In genomic region chr8:8810928-8811327, GRCm38 (mm10) we compare ENCODE assay signal across 22 mouse cellular contexts.
"Had no signal": no experiment of that assay in that cellular context is flagged by ENCODE, and none has a peak within 500 bp of the region (broad histone marks: within the 10 kb centered on the region; RNA-seq: fewer than 3 reads in every experiment).

No protein-coding gene starts in this region.

- H3K27me3 ChIP-seq: limb, embryonic 13.5 days; liver, embryonic 12.5 days; liver, embryonic 15.5 days; lung, embryonic 15.5 days; megakaryocyte, embryonic 14.5 days; midbrain, embryonic 13.5 days; neural tube, embryonic 13.5 days; stomach, embryonic 15.5 days had no signal

- H3K4me1 ChIP-seq: liver, embryonic 12.5 days; liver, embryonic 15.5 days; megakaryocyte, embryonic 14.5 days; midbrain, embryonic 10.5 days; midbrain, embryonic 13.5 days had no signal

- H3K9ac ChIP-seq: limb, embryonic 13.5 days; liver, embryonic 12.5 days; liver, embryonic 15.5 days; lung, embryonic 15.5 days; midbrain, embryonic 13.5 days; neural tube, embryonic 13.5 days; stomach, embryonic 15.5 days had no signal

- DNase-seq: layer of hippocampus, adult 9-11 months; liver; lung, adult 18-20 months; lung, postnatal 10 days; lung, postnatal 36 days; retina, postnatal 1 day; right cerebral cortex, postnatal 25 days; spleen, adult 18-20 months; thymus, postnatal 25 days had no signal

- ATAC-seq: liver, embryonic 12.5 days; midbrain, embryonic 13.5 days; midbrain, embryonic 16.5 days had no signal

- H3K36me3 ChIP-seq: limb, embryonic 10.5 days; limb, embryonic 13.5 days; liver, embryonic 12.5 days; liver, embryonic 15.5 days; lung, embryonic 15.5 days; midbrain, embryonic 10.5 days; midbrain, embryonic 13.5 days; neural tube, embryonic 13.5 days; stomach, embryonic 15.5 days had no signal

- H3K27ac ChIP-seq: layer of hippocampus, adult 2 months; limb, embryonic 10.5 days; limb, embryonic 13.5 days; liver, embryonic 12.5 days; liver, embryonic 15.5 days; lung, embryonic 15.5 days; midbrain, embryonic 10.5 days; midbrain, embryonic 13.5 days; neural tube, embryonic 13.5 days; stomach, embryonic 15.5 days had no signal

- H3K4me2 ChIP-seq: limb, embryonic 13.5 days; liver, embryonic 12.5 days; liver, embryonic 15.5 days; lung, embryonic 15.5 days; midbrain, embryonic 13.5 days; neural tube, embryonic 13.5 days; stomach, embryonic 15.5 days had no signal

- H3K9me3 ChIP-seq: limb, embryonic 10.5 days; limb, embryonic 13.5 days; liver, embryonic 12.5 days; liver, embryonic 15.5 days; lung, embryonic 15.5 days; midbrain, embryonic 10.5 days; midbrain, embryonic 13.5 days; neural tube, embryonic 13.5 days; stomach, embryonic 15.5 days had no signal

- H3K4me3 ChIP-seq: layer of hippocampus, adult 2 months; limb, embryonic 10.5 days; limb, embryonic 13.5 days; liver, embryonic 12.5 days; liver, embryonic 15.5 days; lung, embryonic 15.5 days; megakaryocyte, embryonic 14.5 days; midbrain, embryonic 10.5 days; midbrain, embryonic 13.5 days; myocyte; neural tube, embryonic 13.5 days; stomach, embryonic 15.5 days had no signal
